ENCODE assay signal across 8 mouse cellular contexts in genomic region chr5:43781423-43781976, GRCm38 (mm10). TPM values are rescaled to one million over a fixed set of nuclear protein-coding genes. Genes with fewer than 3 reads are reported as not detected.
A peak's percentile ranks its signal among the peaks of the same experiment; 100 is the strongest.
DNase-seq lines count a peak whose midpoint lies in the region; ATAC-seq and TF ChIP-seq lines count a peak whose summit lies in the region.

No protein-coding gene starts in this region.

- no peaks in the 10 kb centered on the region for H3K36me3 ChIP-seq in embryonic facial prominence, embryonic 11.5 days (replicated peaks; ENCODE audit: control insufficient read depth, insufficient read depth, low read depth, low read length)
- H3K36me3 ChIP-seq in heart, postnatal 0 days (replicated peaks; ENCODE audit: control insufficient read depth, insufficient read depth, low read length), result no peaks in the 10 kb centered on the region
- H3K36me3 ChIP-seq in liver, embryonic 13.5 days, result no peaks in the 10 kb centered on the region

- H3K4me1 ChIP-seq in embryonic facial prominence, embryonic 11.5 days (ENCODE audit: control insufficient read depth, insufficient read depth, low read length), result no peaks in the 10 kb centered on the region
- H3K4me1 ChIP-seq in heart, postnatal 0 days (ENCODE audit: control insufficient read depth, insufficient read depth), result peaks cover 12% of the 10 kb centered on the region
- peaks cover 52% of the 10 kb centered on the region for H3K4me1 ChIP-seq in liver, embryonic 13.5 days (replicated peaks)

- peak overlapping the region; percentile 93 for H3K27ac ChIP-seq in embryonic facial prominence, embryonic 11.5 days (replicated peaks; ENCODE audit: low read depth, low read length)
- H3K27ac ChIP-seq in heart, postnatal 0 days (ENCODE audit: low read depth), result peak overlapping the region; percentile 92
- peak overlapping the region; percentile 81 for H3K27ac ChIP-seq in liver, embryonic 13.5 days

- no peak for TF ChIP-seq EP300 in heart, postnatal 0 days (IDR thresholded peaks at IDR 0.05; ENCODE audit: low read depth)

- peak overlapping the region; percentile 28 for H3K4me2 ChIP-seq in embryonic facial prominence, embryonic 11.5 days (ENCODE audit: low read depth, low read length)
- H3K4me2 ChIP-seq in heart, postnatal 0 days (ENCODE audit: low read depth, low read length), result peak overlapping the region; percentile 76
- peak overlapping the region; percentile 95 for H3K4me2 ChIP-seq in liver, embryonic 13.5 days

- 0% methylated on average over 57 of the region's 61 CpGs for WGBS in embryonic facial prominence, embryonic 11.5 days
- under 1% methylated on average over 59 of the region's 61 CpGs for WGBS in heart, postnatal 0 days
- WGBS in liver, embryonic 13.5 days (ENCODE audit: insufficient replicate concordance), result under 1% methylated on average over 43 of the region's 61 CpGs

- peak; percentile 3 to 20 for DNase-seq in left cerebral cortex, postnatal 14 days (ENCODE audit: low spot score in 2 of 2)
- no peak for DNase-seq in left cerebral cortex, postnatal 4 days
- no peak for DNase-seq in Patski (ENCODE audit: low read depth, low spot score)
- peak; percentile 51 for DNase-seq in embryonic facial prominence, embryonic 11.5 days (ENCODE audit: low spot score)
- no peak for DNase-seq in heart, postnatal 0 days (ENCODE audit: low spot score)
- DNase-seq in liver, embryonic 13.5 days, result peak; percentile 31
- peak; percentile 72 for DNase-seq in neural tube, embryonic 10.5 days (ENCODE audit: extremely low spot score, low spot score)
- DNase-seq in cerebellum, adult 11 months, result no peak

- H3K27me3 ChIP-seq in Patski, result no peaks in the 10 kb centered on the region
- no peaks in the 10 kb centered on the region for H3K27me3 ChIP-seq in embryonic facial prominence, embryonic 11.5 days (ENCODE audit: control insufficient read depth, insufficient read depth, low read length)
- no peaks in the 10 kb centered on the region for H3K27me3 ChIP-seq in heart, postnatal 0 days (ENCODE audit: control insufficient read depth, insufficient read depth, low read length)
- H3K27me3 ChIP-seq in liver, embryonic 13.5 days, result no peaks in the 10 kb centered on the region

- CTCF ChIA-PET in Patski (lab: Charles Lee), result interaction anchor here (0.8 to 1.4 kb wide), 3 partner anchors 13 to 40 kb away, joined by 3 read pairs; partner anchors contain the start of gene Fbxl5

- no peaks in the 10 kb centered on the region for H3K9me3 ChIP-seq in embryonic facial prominence, embryonic 11.5 days (replicated peaks; ENCODE audit: control insufficient read depth, low read length)
- H3K9me3 ChIP-seq in heart, postnatal 0 days (replicated peaks; ENCODE audit: control insufficient read depth, low read length), result no peaks in the 10 kb centered on the region
- H3K9me3 ChIP-seq in liver, embryonic 13.5 days (replicated peaks), result no peaks in the 10 kb centered on the region

- peak overlapping the region; percentile 91 for H3K4me3 ChIP-seq in embryonic facial prominence, embryonic 11.5 days (ENCODE audit: low read depth, low read length)
- H3K4me3 ChIP-seq in heart, postnatal 0 days (ENCODE audit: low read depth, low read length), result peak overlapping the region; percentile 92
- peak overlapping the region; percentile 88 for H3K4me3 ChIP-seq in liver, embryonic 13.5 days (replicated peaks)

- intact Hi-C loops in left cerebral cortex, postnatal 14 days (cut with DNase I), result no loop called here
- intact Hi-C loops in left cerebral cortex, postnatal 4 days (cut with DNase I), result no loop called here

- peak; percentile 61 for ATAC-seq in Patski
- ATAC-seq in embryonic facial prominence, embryonic 11.5 days (replicated peaks; ENCODE audit: insufficient number of reproducible peaks, low FRiP score, low TSS enrichment, low read depth), result peak; percentile 67
- peak; percentile 61 for ATAC-seq in heart, postnatal 0 days (ENCODE audit: insufficient read depth, low read depth)
- ATAC-seq in liver, embryonic 13.5 days (ENCODE audit: low read depth), result peak; percentile 65

- in situ Hi-C loops in Patski (cut with MboI; ENCODE audit: low pct_unique_long_range_greater_than_20kb), result loop anchor here (5.0 kb wide), 1 partner anchor 36 kb away; the partner anchor contains the start of gene Bst1

- POLR2A ChIA-PET in Patski (lab: Charles Lee), result interaction anchor here (1.5 kb wide), 1 partner anchor 10 kb away, joined by 4 read pairs; no protein-coding TSS in a partner anchor

- TF ChIP-seq CTCF in Patski (IDR thresholded peaks at IDR 0.05), result no peak
- TF ChIP-seq CTCF in heart, postnatal 0 days (IDR thresholded peaks at IDR 0.05; ENCODE audit: low read depth), result no peak

- peak overlapping the region; percentile 97 for H3K9ac ChIP-seq in embryonic facial prominence, embryonic 11.5 days (replicated peaks; ENCODE audit: low read length)
- H3K9ac ChIP-seq in heart, postnatal 0 days (replicated peaks; ENCODE audit: low read depth, low read length), result peak overlapping the region; percentile 91
- H3K9ac ChIP-seq in liver, embryonic 13.5 days, result peak overlapping the region; percentile 94

RNA-seq across cellular contexts. Expression of gene Bst1, which starts 37.2 kb away (rescaled TPM):
- under 1 TPM in 1 of 2 experiments, not detected in 1; 0.30 TPM for total RNA-seq in left cerebral cortex, postnatal 14 days (2021)
- total RNA-seq in left cerebral cortex, postnatal 4 days (2021), result not detected
- polyA plus RNA-seq in Patski (2021), result 864 TPM
- polyA plus RNA-seq in embryonic facial prominence, embryonic 11.5 days (2014; fragmentation: Nextera tagmentation; extraction: Ambion mirVana), result 0.15 TPM in 1 of 2 replicates, not detected in the other
- total RNA-seq in heart, postnatal 0 days (2014; rRNA removed; ENCODE audit: low replicate concordance), result 0.15 and 0.70 TPM in 2 replicates
- polyA plus RNA-seq in heart, postnatal 0 days (2015; fragmentation: Nextera tagmentation; extraction: Ambion mirVana), result 0.70 and 1.2 TPM in 2 replicates
- 0.16 and 0.35 TPM in 2 replicates for polyA plus RNA-seq in liver, embryonic 13.5 days (2015; fragmentation: Nextera tagmentation; extraction: Ambion mirVana)

RNA-seq across cellular contexts. Expression of gene Fbxl5, which starts 39.9 kb away (rescaled TPM):
- 10 to 100 TPM; 76.6 to 83.0 TPM for total RNA-seq in left cerebral cortex, postnatal 14 days (2021)
- 10 to 100 TPM; 82.4 to 85.1 TPM for total RNA-seq in left cerebral cortex, postnatal 4 days (2021)
- polyA plus RNA-seq in Patski (2021), result 91.7 TPM
- polyA plus RNA-seq in embryonic facial prominence, embryonic 11.5 days (2014; fragmentation: Nextera tagmentation; extraction: Ambion mirVana), result 71.3 and 83.4 TPM in 2 replicates
- total RNA-seq in heart, postnatal 0 days (2014; rRNA removed; ENCODE audit: low replicate concordance), result 48.9 and 56.0 TPM in 2 replicates
- 40.3 and 41.9 TPM in 2 replicates for polyA plus RNA-seq in heart, postnatal 0 days (2015; fragmentation: Nextera tagmentation; extraction: Ambion mirVana)
- polyA plus RNA-seq in liver, embryonic 13.5 days (2015; fragmentation: Nextera tagmentation; extraction: Ambion mirVana), result 22.3 and 28.4 TPM in 2 replicates

Comparison
In these comparisons a context has a peak if more than half of its experiments do, and no peak if none do; other contexts are left out.
1. DNase-seq: peak in left cerebral cortex, postnatal 14 days (2 of 2), embryonic facial prominence, embryonic 11.5 days (single experiment), liver, embryonic 13.5 days (single experiment) and neural tube, embryonic 10.5 days (single experiment); none in left cerebral cortex, postnatal 4 days (single experiment), Patski (single experiment), heart, postnatal 0 days (single experiment) and cerebellum, adult 11 months (single experiment).
2. H3K4me2 ChIP-seq: peak in every context shown above with its lines; median percentile 95 in liver, embryonic 13.5 days; 76 in heart, postnatal 0 days; 28 in embryonic facial prominence, embryonic 11.5 days.
3. RNA of gene Bst1, which starts 37.2 kb away (polyA plus RNA-seq): 864 TPM in Patski (single experiment); 0.70 to 1.2 TPM in heart, postnatal 0 days, 0.16 to 0.35 TPM in liver, embryonic 13.5 days and 0.15 TPM in embryonic facial prominence, embryonic 11.5 days; every median in the first group is over 100 times any median in the second.
4. Peak in every context shown above with its lines, with median percentiles within 50 percentile points of each other: ATAC-seq, H3K27ac ChIP-seq, H3K4me3 ChIP-seq and H3K9ac ChIP-seq.